Mouse (Mus musculus): ENCODE results near the gene Rbpms2. TPM values are rescaled to one million over a fixed set of nuclear protein-coding genes. Genes with fewer than 3 reads are reported as not detected.
A peak's percentile ranks its signal among the peaks of the same experiment; 100 is the strongest.

Gene Rbpms2
- total RNA-seq (2021) = 1 to 10 TPM; 1.8 to 2.3 TPM
- long read RNA-seq, experiment 1, partial matches to known transcripts = 0 of 2 reads
- long read RNA-seq, experiment 1, other reads (novel, unspliced or antisense) = 2 of 2 reads
- long read RNA-seq, experiment 2, partial matches to known transcripts = 0 of 3 reads
- long read RNA-seq, experiment 2, other reads (novel, unspliced or antisense) = 2 of 3 reads

- intact Hi-C loops (cut with DNase I) = no loop called here
- no peak for DNase-seq (ENCODE audit: low spot score in 2 of 2)
Measured at GRCm38 (mm10) chr9:65629025-65629766, at the start of gene Rbpms2. Gene Rbpms2 (plus strand): TSS chr9:65629648.

- intact Hi-C loops (cut with DNase I) = loop anchor here (2.0 kb wide), 1 partner anchor 55 kb away; no protein-coding TSS in a partner anchor
- peak; percentile 76 to 84 for DNase-seq (ENCODE audit: low spot score in 2 of 2)
Measured at GRCm38 (mm10) chr9:65579781-65580371, 49.6 kb upstream of the Rbpms2 start, which contains the start of gene Plekho2. Gene Plekho2 (minus strand): TSS chr9:65580040.

GRCm38 (mm10) chr9:65580401-65581256, 48.8 kb upstream of the Rbpms2 start:
- intact Hi-C loops (cut with DNase I) = loop anchor here (2.0 kb wide), 1 partner anchor 56 kb away; no protein-coding TSS in a partner anchor
- peak; percentile 77 to 79 for DNase-seq (ENCODE audit: low spot score in 2 of 2)

- intact Hi-C loops (cut with DNase I) = no loop called here
- DNase-seq (ENCODE audit: low spot score in 2 of 2) = no peak
Measured at GRCm38 (mm10) chr9:65583045-65583444, 46.4 kb upstream of the Rbpms2 start.

- peak; percentile 79 to 82 for DNase-seq (ENCODE audit: low spot score in 2 of 2)
- intact Hi-C loops (cut with DNase I) = no loop called here
Measured at GRCm38 (mm10) chr9:65586406-65587269, 42.8 kb upstream of the Rbpms2 start, which contains the start of gene Pif1. Gene Pif1 (plus strand): TSS chr9:65587160.

- intact Hi-C loops (cut with DNase I) = no loop called here
- DNase-seq (ENCODE audit: low spot score in 2 of 2) = no peak
Measured at GRCm38 (mm10) chr9:65587270-65587572, 42.2 kb upstream of the Rbpms2 start.

GRCm38 (mm10) chr9:65587573-65588358, 41.7 kb upstream of the Rbpms2 start:
- intact Hi-C loops (cut with DNase I) = no loop called here
- DNase-seq (ENCODE audit: low spot score in 2 of 2) = peak in 1 of 2 experiments; percentile 37

- intact Hi-C loops (cut with DNase I) = no loop called here
- DNase-seq (ENCODE audit: low spot score in 2 of 2) = no peak
Measured at GRCm38 (mm10) chr9:65589091-65589490, 40.4 kb upstream of the Rbpms2 start.

GRCm38 (mm10) chr9:65592721-65593120, 36.7 kb upstream of the Rbpms2 start:
- intact Hi-C loops (cut with DNase I) = no loop called here
- DNase-seq (ENCODE audit: low spot score in 2 of 2) = no peak

- no peak for DNase-seq (ENCODE audit: low spot score in 2 of 2)
- intact Hi-C loops (cut with DNase I) = no loop called here
Measured at GRCm38 (mm10) chr9:65593596-65593995, 35.9 kb upstream of the Rbpms2 start.

- peak; percentile 50 to 69 for DNase-seq (ENCODE audit: low spot score in 2 of 2)
- intact Hi-C loops (cut with DNase I) = no loop called here
Measured at GRCm38 (mm10) chr9:65598765-65599249, 30.6 kb upstream of the Rbpms2 start.

GRCm38 (mm10) chr9:65600951-65601350, 28.5 kb upstream of the Rbpms2 start:
- intact Hi-C loops (cut with DNase I) = loop anchor here (5.0 kb wide), 1 partner anchor 251 kb away; no protein-coding TSS in a partner anchor
- DNase-seq (ENCODE audit: low spot score in 2 of 2) = no peak

GRCm38 (mm10) chr9:65603401-65604102, 25.9 kb upstream of the Rbpms2 start:
- intact Hi-C loops (cut with DNase I) = loop anchor here (5.0 kb wide), 1 partner anchor 249 kb away; no protein-coding TSS in a partner anchor
- no peak for DNase-seq (ENCODE audit: low spot score in 2 of 2)

GRCm38 (mm10) chr9:65605471-65606136, 23.8 kb upstream of the Rbpms2 start:
- DNase-seq (ENCODE audit: low spot score in 2 of 2) = peak; percentile 61 to 68
- intact Hi-C loops (cut with DNase I) = loop anchor here (1.0 kb wide), 1 partner anchor 59 kb away; no protein-coding TSS in a partner anchor

- intact Hi-C loops (cut with DNase I) = no loop called here
- DNase-seq (ENCODE audit: low spot score in 2 of 2) = no peak
Measured at GRCm38 (mm10) chr9:65606321-65607109, 22.9 kb upstream of the Rbpms2 start.

GRCm38 (mm10) chr9:65607120-65607519, 22.3 kb upstream of the Rbpms2 start:
- intact Hi-C loops (cut with DNase I) = no loop called here
- no peak for DNase-seq (ENCODE audit: low spot score in 2 of 2)

All from left cerebral cortex, postnatal 14 days (tissue).